Mouse (Mus musculus) liver, postnatal 0 days (tissue): ENCODE results near the gene Ccnl1. TPM values are rescaled to one million over a fixed set of nuclear protein-coding genes. Genes with fewer than 3 reads are reported as not detected.

Experiments
- ATAC-seq: fragments of 200-750 bp; cut with Nextera tagmentation; 2 replicates; pipeline ENCODE4 v1.8.0; 2017; ENCODE audit warnings: mild to moderate bottlenecking, moderate library complexity
- DNase-seq: peaks from one replicate; pipeline ENCODE4 v3.0.0-alpha.2; 2016
- H3K27ac ChIP-seq: fragments of 300-500 bp; sonication (generic); 2 replicates; pipeline ENCODE4 v1.5.1; 2014; ENCODE audit warnings: antibody characterized with exemption, moderate library complexity, mild to moderate bottlenecking, low read depth
- H3K27me3 ChIP-seq: fragments of 300-500 bp; sonication (generic); 2 replicates; pipeline ENCODE4 v1.6.1; 2014; ENCODE audit warnings: low read length, control low read depth, mixed read lengths; ENCODE audit not compliant: insufficient read depth
- H3K36me3 ChIP-seq: fragments of 300-500 bp; sonication (generic); replicated peaks from 2 replicates; pipeline ENCODE4 v1.6.1; 2014; ENCODE audit warnings: mild to moderate bottlenecking, control low read depth, low read length, moderate library complexity, mixed read lengths; ENCODE audit not compliant: insufficient read depth
- H3K4me1 ChIP-seq: fragments of 300-500 bp; sonication (generic); 2 replicates; pipeline ENCODE4 v1.6.1; 2014; ENCODE audit warnings: antibody characterized with exemption, mild to moderate bottlenecking, control low read depth; ENCODE audit not compliant: insufficient read depth
- H3K4me2 ChIP-seq: fragments of 300-500 bp; sonication (generic); 2 replicates; pipeline ENCODE4 v1.6.1; 2014; ENCODE audit warnings: low read depth, mild to moderate bottlenecking, low read length, moderate library complexity, mixed read lengths
- H3K4me3 ChIP-seq: fragments of 300-500 bp; sonication (generic); 2 replicates; pipeline ENCODE4 v1.5.1; 2014; ENCODE audit warnings: low read depth, low read length
- H3K9ac ChIP-seq: fragments of 300-500 bp; sonication (generic); replicated peaks from 2 replicates; pipeline ENCODE4 v1.6.1; 2014; ENCODE audit warnings: mild to moderate bottlenecking, moderate library complexity
- H3K9me3 ChIP-seq: fragments of 300-500 bp; sonication (generic); 2 replicates; pipeline ENCODE4 v1.6.1; 2016; ENCODE audit warnings: mild to moderate bottlenecking, control low read depth, low read length, mixed read lengths
- CTCF ChIP-seq: sonication (generic); IDR thresholded peaks from 2 replicates; pipeline ENCODE4 v1.5.1; 2016; ENCODE audit warnings: antibody characterized with exemption, low read depth
- EP300 ChIP-seq: IDR thresholded peaks from 2 replicates; pipeline ENCODE4 v1.6.1; 2016; ENCODE audit warnings: antibody characterized with exemption, low read depth, mild to moderate bottlenecking
- WGBS: fragments of 180-500 bp; shearing (Covaris S2); extraction: QIAGEN DNeasy Blood & Tissue Kit; methylation state at CpG from one replicate; pipeline ENCODE4 v1.1.7; 2014; ENCODE audit not compliant: insufficient replicate concordance; 5-methylcytosine and 5-hydroxymethylcytosine counted together
- polyA plus RNA-seq: library from polyadenylated mRNA; unstranded; fragments of >200 nt; fragmentation: Nextera tagmentation; extraction: Ambion mirVana; gene quantifications from 2 replicates; pipeline ENCODE4 v1.2.1, GENCODE M21; 2015

Ccnl1 gene
- polyA plus RNA-seq, 1 experiment from 2014 or later, result 38.1 TPM

GRCm38 (mm10) chr3:65911265-65911664 is 46.8 kb downstream of the Ccnl1 start:
- H3K9me3 ChIP-seq, result no peaks in the 10 kb centered on the region
- H3K27ac ChIP-seq, result no peak overlapping the region
- H3K4me1 ChIP-seq, result no peaks in the 10 kb centered on the region
- H3K27me3 ChIP-seq, result no peaks in the 10 kb centered on the region
- H3K4me3 ChIP-seq, result no peak overlapping the region
- TF ChIP-seq EP300, result no peak
- TF ChIP-seq CTCF, result no peak
- H3K4me2 ChIP-seq, result no peak overlapping the region
- ATAC-seq (no peak), DNase-seq (no peak)
- H3K36me3 ChIP-seq, result no peaks in the 10 kb centered on the region
- WGBS, result 72% methylated on average over 3 of the region's 3 CpGs
- no peak overlapping the region for H3K9ac ChIP-seq

GRCm38 (mm10) chr3:65909454-65909853 is 48.6 kb downstream of the Ccnl1 start:
- TF ChIP-seq EP300 (no peak), CTCF (no peak)
- DNase-seq (no peak), ATAC-seq (no peak)
- Histone ChIP-seq H3K36me3 (no peaks in the 10 kb centered on the region), H3K4me1 (no peaks in the 10 kb centered on the region; the same call in 1 of the 2 replicates), H3K4me3 (no peak overlapping the region), H3K27ac (no peak overlapping the region), H3K9ac (no peak overlapping the region), H3K4me2 (no peak overlapping the region), H3K27me3 (no peaks in the 10 kb centered on the region), H3K9me3 (no peaks in the 10 kb centered on the region)
- WGBS, result 70% methylated on average over 2 of the region's 2 CpGs

GRCm38 (mm10) chr3:65907536-65907935 is 50.5 kb downstream of the Ccnl1 start:
- WGBS, result 86% methylated on average over 4 of the region's 4 CpGs
- ATAC-seq, result no peak

GRCm38 (mm10) chr3:65905281-65906169 is 52.5 kb downstream of the Ccnl1 start:
- Histone ChIP-seq H3K27ac (peak overlapping the region; percentile 39; the same call in 1 of the 2 replicates), H3K36me3 (no peaks in the 10 kb centered on the region), H3K9me3 (no peaks in the 10 kb centered on the region), H3K4me2 (no peak overlapping the region), H3K27me3 (no peaks in the 10 kb centered on the region), H3K4me1 (no peaks in the 10 kb centered on the region; the same call in 1 of the 2 replicates), H3K4me3 (no peak overlapping the region), H3K9ac (no peak overlapping the region)
- 30% methylated on average over 7 of the region's 7 CpGs for WGBS
- TF ChIP-seq EP300, result no peak
- no peak for TF ChIP-seq CTCF
- ATAC-seq (no peak), DNase-seq (no peak)

More at GRCm38 (mm10) chr3:65907536-65907935, 50.5 kb downstream of the Ccnl1 start:
- DNase-seq, result no peak
- no peak for TF ChIP-seq EP300
- no peak for TF ChIP-seq CTCF
- Histone ChIP-seq H3K4me3 (no peak overlapping the region), H3K4me1 (no peaks in the 10 kb centered on the region; the same call in 1 of the 2 replicates), H3K27ac (no peak overlapping the region), H3K36me3 (no peaks in the 10 kb centered on the region), H3K9ac (no peak overlapping the region), H3K4me2 (no peak overlapping the region), H3K27me3 (no peaks in the 10 kb centered on the region), H3K9me3 (no peaks in the 10 kb centered on the region)

GRCm38 (mm10) chr3:65904711-65905110 is 53.3 kb downstream of the Ccnl1 start:
- DNase-seq (no peak), ATAC-seq (no peak)
- no peak for TF ChIP-seq EP300
- TF ChIP-seq CTCF, result no peak
- Histone ChIP-seq H3K27ac (no peak overlapping the region), H3K4me1 (no peaks in the 10 kb centered on the region; the same call in 1 of the 2 replicates), H3K36me3 (no peaks in the 10 kb centered on the region), H3K9me3 (no peaks in the 10 kb centered on the region), H3K27me3 (no peaks in the 10 kb centered on the region), H3K4me3 (no peak overlapping the region), H3K4me2 (no peak overlapping the region), H3K9ac (no peak overlapping the region)
- WGBS, result 42% methylated on average over 6 of the region's 6 CpGs

- Histone ChIP-seq H3K9ac (no peak overlapping the region), H3K27me3 (no peaks in the 10 kb centered on the region), H3K4me3 (no peak overlapping the region), H3K4me2 (no peak overlapping the region), H3K9me3 (no peaks in the 10 kb centered on the region), H3K36me3 (no peaks in the 10 kb centered on the region), H3K4me1 (no peaks in the 10 kb centered on the region; the same call in 1 of the 2 replicates), H3K27ac (no peak overlapping the region)
- no peak for TF ChIP-seq CTCF
- TF ChIP-seq EP300, result no peak
- DNase-seq (no peak), ATAC-seq (no peak)
- WGBS, result 40% methylated on average over 4 of the region's 4 CpGs
Measured at GRCm38 (mm10) chr3:65904106-65904505, 53.9 kb downstream of the Ccnl1 start.
